Mouse (Mus musculus): Measurements from ENCODE around the gene Robo4. TPM values are rescaled to one million over a fixed set of nuclear protein-coding genes. Genes with fewer than 3 reads are reported as not detected.

Gene Robo4
- 4.8 and 5.9 TPM in 2 replicates for polyA plus RNA-seq (2014; fragmentation: Nextera tagmentation; extraction: Ambion mirVana)

DNA sequence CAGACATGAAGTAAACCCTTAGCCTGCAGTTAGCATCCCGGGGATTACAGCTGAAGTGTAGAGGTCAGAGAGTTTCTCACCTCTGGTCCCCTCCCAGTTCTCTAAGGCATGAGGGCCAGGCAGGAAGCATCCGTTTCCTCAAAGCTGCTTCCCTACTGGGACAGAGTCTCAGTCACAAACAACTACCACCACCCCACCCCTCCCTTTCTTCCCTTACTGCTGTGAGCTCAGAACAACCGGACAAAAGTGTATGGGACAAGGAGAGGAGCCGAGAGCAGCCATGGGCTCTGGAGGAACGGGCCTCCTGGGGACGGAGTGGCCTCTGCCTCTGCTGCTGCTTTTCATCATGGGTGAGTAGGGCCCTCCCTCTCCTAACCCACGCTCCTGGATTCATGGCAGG lies at the start of gene Robo4:
TSS of gene Robo4 (plus strand) at position 96 of the 400 bp plus-strand sequence.
- H3K4me2 ChIP-seq (replicated peaks), result no peak within 1 kb of the TSS; the same call in 1 of the 2 replicates
- H3K4me1 ChIP-seq (replicated peaks; ENCODE audit: control insufficient read depth, insufficient read depth, low read length), result no peaks in the 10 kb centered on the region
- H3K4me3 ChIP-seq (replicated peaks; ENCODE audit: low read length), result peak within 1 kb of the TSS; percentile 2; the same call in 1 of the 2 replicates
- no peak within 1 kb of the TSS for H3K9ac ChIP-seq
- H3K36me3 ChIP-seq (replicated peaks; ENCODE audit: control insufficient read depth, insufficient read depth), result no peaks in the 10 kb centered on the region
- 20% methylated on average over 7 of the region's 7 CpGs for WGBS
- DNase-seq (ENCODE audit: low spot score) (no peak), ATAC-seq (ENCODE audit: low FRiP score) (no peak)
- no peaks in the 10 kb centered on the region for H3K9me3 ChIP-seq (ENCODE audit: control insufficient read depth, low read length)
- H3K27me3 ChIP-seq (ENCODE audit: control insufficient read depth, insufficient read depth, low read length), result no peaks in the 10 kb centered on the region
- H3K27ac ChIP-seq, result peak within 1 kb of the TSS; percentile 39; the same call in 1 of the 2 replicates

DNA sequence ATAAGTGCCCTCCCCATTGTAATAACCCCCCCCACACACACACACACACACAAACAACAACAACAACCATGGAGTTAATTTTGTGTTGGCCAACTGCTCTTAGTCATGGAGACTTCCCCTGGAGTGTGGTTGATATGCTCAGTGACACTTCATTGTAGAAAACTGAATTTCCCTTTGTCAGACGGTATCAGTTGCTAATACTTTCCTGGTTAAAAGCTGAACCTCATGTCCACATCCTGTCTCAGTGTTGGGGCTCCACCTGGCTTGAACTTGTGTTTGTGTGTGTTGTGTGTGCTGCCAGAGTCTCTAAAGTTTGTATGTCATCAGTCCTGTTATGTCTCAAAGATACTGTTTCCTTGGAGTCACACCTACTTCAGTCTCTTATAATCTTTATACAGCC lies 47.2 kb upstream of the Robo4 start:
- no peak overlapping the region for H3K27ac ChIP-seq
- ATAC-seq (ENCODE audit: low FRiP score) (no peak), DNase-seq (ENCODE audit: low spot score) (no peak)
- H3K9ac ChIP-seq, result no peak overlapping the region
- H3K4me2 ChIP-seq (replicated peaks), result no peak overlapping the region
- 0 out of 2 replicates have a peak, but pooled peaks cover 1% of the 10 kb centered on the region for H3K4me1 ChIP-seq (replicated peaks; ENCODE audit: control insufficient read depth, insufficient read depth, low read length)
- no peaks in the 10 kb centered on the region for H3K9me3 ChIP-seq (ENCODE audit: control insufficient read depth, low read length)
- no peaks in the 10 kb centered on the region for H3K36me3 ChIP-seq (replicated peaks; ENCODE audit: control insufficient read depth, insufficient read depth)
- H3K27me3 ChIP-seq (ENCODE audit: control insufficient read depth, insufficient read depth, low read length), result no peaks in the 10 kb centered on the region
- WGBS, result 78% methylated on average over 1 of the region's 1 CpGs
- H3K4me3 ChIP-seq (replicated peaks; ENCODE audit: low read length), result no peak overlapping the region

DNA sequence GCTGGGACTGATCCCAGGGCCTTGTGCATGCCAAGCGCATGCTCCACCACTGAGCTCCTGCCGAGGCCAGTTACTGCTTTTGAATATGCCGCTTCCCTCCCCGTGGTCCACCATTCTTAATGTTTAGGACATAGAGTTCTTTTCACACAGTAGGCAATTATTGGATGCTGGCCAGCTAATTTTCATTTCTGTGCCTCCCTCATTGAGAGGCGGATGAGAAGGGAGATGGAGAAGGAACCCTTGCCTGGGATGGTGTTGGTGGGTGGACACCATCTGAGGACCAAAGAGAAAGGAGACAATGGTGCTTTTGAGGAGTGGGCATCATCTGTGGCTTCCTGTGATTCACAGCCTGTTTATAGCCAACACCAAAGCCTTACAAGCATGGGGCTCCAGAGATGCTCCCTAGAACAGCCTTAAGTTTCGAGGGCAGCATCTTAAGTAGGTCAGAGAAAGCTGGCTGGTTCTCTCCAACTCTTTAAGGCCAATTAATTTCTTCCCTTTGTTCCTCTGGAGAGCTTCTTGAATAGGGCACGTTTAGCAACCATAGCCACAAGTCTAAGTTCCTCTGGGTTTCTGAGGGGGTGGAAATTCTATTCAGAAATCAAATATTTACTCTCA lies 42.9 kb upstream of the Robo4 start:
- H3K36me3 ChIP-seq (replicated peaks; ENCODE audit: control insufficient read depth, insufficient read depth), result no peaks in the 10 kb centered on the region
- no peak overlapping the region for H3K4me2 ChIP-seq (replicated peaks)
- H3K27me3 ChIP-seq (ENCODE audit: control insufficient read depth, insufficient read depth, low read length), result no peaks in the 10 kb centered on the region
- H3K27ac ChIP-seq, result peak overlapping the region; percentile 77
- WGBS, result 37% methylated on average over 7 of the region's 7 CpGs
- DNase-seq (ENCODE audit: low spot score) (no peak), ATAC-seq (ENCODE audit: low FRiP score) (peak; percentile 70)
- no peaks in the 10 kb centered on the region for H3K9me3 ChIP-seq (ENCODE audit: control insufficient read depth, low read length)
- no peak overlapping the region for H3K4me3 ChIP-seq (replicated peaks; ENCODE audit: low read length)
- H3K4me1 ChIP-seq (replicated peaks; ENCODE audit: control insufficient read depth, insufficient read depth, low read length), result 0 out of 2 replicates have a peak, but pooled peaks cover 3% of the 10 kb centered on the region
- no peak overlapping the region for H3K9ac ChIP-seq

GRCm38 (mm10) chr9:37359331-37360220 lies 42.1 kb upstream of the Robo4 start:
- Histone ChIP-seq H3K36me3 (replicated peaks; ENCODE audit: control insufficient read depth, insufficient read depth) (no peaks in the 10 kb centered on the region), H3K4me2 (replicated peaks) (no peak overlapping the region), H3K4me1 (replicated peaks; ENCODE audit: control insufficient read depth, insufficient read depth, low read length) (0 out of 2 replicates have a peak, but pooled peaks cover 3% of the 10 kb centered on the region), H3K4me3 (replicated peaks; ENCODE audit: low read length) (no peak overlapping the region), H3K27ac (peak overlapping the region; percentile 77), H3K27me3 (ENCODE audit: control insufficient read depth, insufficient read depth, low read length) (no peaks in the 10 kb centered on the region), H3K9ac (no peak overlapping the region), H3K9me3 (ENCODE audit: control insufficient read depth, low read length) (no peaks in the 10 kb centered on the region)
- peak; percentile 77 for ATAC-seq (ENCODE audit: low FRiP score)
- 10% methylated on average over 6 of the region's 6 CpGs for WGBS
- peak; percentile 64 for DNase-seq (ENCODE audit: low spot score)

DNA sequence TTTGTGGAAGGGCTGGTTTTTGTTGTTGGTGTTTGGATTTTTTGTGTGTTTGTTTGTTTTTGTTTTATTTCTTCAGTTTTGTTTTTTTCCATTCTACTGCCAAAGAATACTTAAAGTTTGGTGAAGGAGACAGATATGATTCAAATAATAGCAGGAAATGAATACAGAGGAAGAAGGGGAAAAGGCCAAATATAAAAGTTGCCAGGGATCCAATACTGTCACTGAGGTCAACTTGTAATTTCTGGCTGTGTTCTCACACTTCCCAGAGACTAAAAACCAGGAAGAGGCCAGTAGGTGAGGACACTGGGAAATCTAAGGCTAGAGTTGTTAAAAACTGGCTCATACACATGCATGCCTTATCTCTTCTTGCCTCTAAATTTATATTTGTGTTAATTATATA lies 39.6 kb upstream of the Robo4 start:
- Histone ChIP-seq H3K36me3 (replicated peaks; ENCODE audit: control insufficient read depth, insufficient read depth) (no peaks in the 10 kb centered on the region), H3K27me3 (ENCODE audit: control insufficient read depth, insufficient read depth, low read length) (no peaks in the 10 kb centered on the region), H3K4me2 (replicated peaks) (no peak overlapping the region), H3K27ac (no peak overlapping the region), H3K9me3 (ENCODE audit: control insufficient read depth, low read length) (no peaks in the 10 kb centered on the region), H3K4me3 (replicated peaks; ENCODE audit: low read length) (no peak overlapping the region), H3K4me1 (replicated peaks; ENCODE audit: control insufficient read depth, insufficient read depth, low read length) (0 out of 2 replicates have a peak, but pooled peaks cover 3% of the 10 kb centered on the region), H3K9ac (no peak overlapping the region)
- no peak for DNase-seq (ENCODE audit: low spot score)
- no peak for ATAC-seq (ENCODE audit: low FRiP score)

DNA sequence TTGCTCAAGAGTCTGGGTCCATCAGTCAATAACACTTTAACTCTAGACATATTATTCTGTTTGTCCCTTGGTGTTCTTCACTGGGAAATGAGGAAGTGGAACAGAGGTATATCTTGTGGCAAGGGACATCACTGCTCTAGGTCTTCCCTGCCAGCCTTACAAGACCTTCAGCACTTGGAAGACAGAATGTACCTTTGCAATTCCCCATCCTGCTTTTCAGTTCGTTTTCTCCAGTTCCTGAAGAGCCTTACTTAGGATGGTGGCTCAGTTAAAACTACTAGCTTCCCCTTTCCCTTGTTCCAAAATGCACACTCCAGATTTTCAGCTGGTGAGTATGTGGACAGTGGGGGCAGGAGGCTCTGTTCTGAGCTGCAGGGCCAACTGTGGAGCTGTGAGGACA lies 38.8 kb upstream of the Robo4 start:
- Histone ChIP-seq H3K4me1 (replicated peaks; ENCODE audit: control insufficient read depth, insufficient read depth, low read length) (0 out of 2 replicates have a peak, but pooled peaks cover 3% of the 10 kb centered on the region), H3K4me2 (replicated peaks) (no peak overlapping the region), H3K9me3 (ENCODE audit: control insufficient read depth, low read length) (no peaks in the 10 kb centered on the region), H3K36me3 (replicated peaks; ENCODE audit: control insufficient read depth, insufficient read depth) (no peaks in the 10 kb centered on the region), H3K4me3 (replicated peaks; ENCODE audit: low read length) (no peak overlapping the region), H3K27ac (no peak overlapping the region), H3K9ac (no peak overlapping the region), H3K27me3 (ENCODE audit: control insufficient read depth, insufficient read depth, low read length) (no peaks in the 10 kb centered on the region)
- no peak for ATAC-seq (ENCODE audit: low FRiP score)
- DNase-seq (ENCODE audit: low spot score), result no peak
- WGBS, result 80% methylated on average over 1 of the region's 1 CpGs

DNA sequence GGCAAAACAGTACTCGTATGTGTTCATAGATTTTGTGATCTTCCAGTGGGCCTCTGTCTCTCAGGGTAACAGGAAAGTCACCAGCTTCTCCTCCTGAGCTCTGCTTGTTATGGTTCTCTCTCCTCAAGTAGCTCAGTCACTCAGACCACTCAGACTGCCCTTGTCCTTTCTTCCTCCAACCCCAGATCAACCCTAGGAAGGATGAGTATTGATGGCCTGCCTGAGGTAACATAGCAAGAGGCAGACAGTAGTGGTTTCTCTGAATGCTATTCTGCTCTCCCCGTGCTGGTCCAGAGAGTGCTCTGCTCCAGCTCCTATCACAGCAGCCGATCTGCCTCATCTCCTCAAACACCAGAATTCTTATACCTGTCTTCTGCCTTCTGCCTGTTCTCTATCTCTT lies 38.1 kb upstream of the Robo4 start:
- H3K4me1 ChIP-seq (replicated peaks; ENCODE audit: control insufficient read depth, insufficient read depth, low read length), result 0 out of 2 replicates have a peak, but pooled peaks cover 3% of the 10 kb centered on the region
- DNase-seq (ENCODE audit: low spot score), result no peak
- no peaks in the 10 kb centered on the region for H3K27me3 ChIP-seq (ENCODE audit: control insufficient read depth, insufficient read depth, low read length)
- no peaks in the 10 kb centered on the region for H3K9me3 ChIP-seq (ENCODE audit: control insufficient read depth, low read length)
- H3K9ac ChIP-seq, result no peak overlapping the region
- H3K4me2 ChIP-seq (replicated peaks), result no peak overlapping the region
- no peak for ATAC-seq (ENCODE audit: low FRiP score)
- no peak overlapping the region for H3K4me3 ChIP-seq (replicated peaks; ENCODE audit: low read length)
- H3K27ac ChIP-seq, result no peak overlapping the region
- WGBS, result 69% methylated on average over 3 of the region's 3 CpGs
- no peaks in the 10 kb centered on the region for H3K36me3 ChIP-seq (replicated peaks; ENCODE audit: control insufficient read depth, insufficient read depth)

DNA sequence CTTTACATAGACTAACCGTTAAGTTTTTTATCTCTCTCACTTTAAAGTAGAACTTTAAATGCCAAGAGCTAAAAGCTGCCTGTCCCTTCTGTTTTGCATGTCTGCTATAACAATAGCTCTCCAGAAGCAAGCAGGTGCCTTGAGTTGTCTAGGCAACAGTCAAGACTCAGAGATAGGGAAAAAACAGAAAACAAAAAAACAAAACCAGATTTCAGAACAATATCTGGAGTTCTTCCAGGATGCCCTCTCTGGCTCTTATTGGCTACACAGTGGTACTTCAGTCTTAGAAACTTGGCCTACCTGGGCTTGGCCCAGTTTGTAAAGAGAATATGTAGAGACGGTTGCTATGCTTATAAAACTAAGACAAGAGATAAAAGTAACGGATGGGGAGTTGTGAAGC lies 37.3 kb upstream of the Robo4 start:
- Histone ChIP-seq H3K9me3 (ENCODE audit: control insufficient read depth, low read length) (no peaks in the 10 kb centered on the region), H3K4me1 (replicated peaks; ENCODE audit: control insufficient read depth, insufficient read depth, low read length) (0 out of 2 replicates have a peak, but pooled peaks cover 2% of the 10 kb centered on the region), H3K36me3 (replicated peaks; ENCODE audit: control insufficient read depth, insufficient read depth) (no peaks in the 10 kb centered on the region), H3K4me2 (replicated peaks) (no peak overlapping the region), H3K4me3 (replicated peaks; ENCODE audit: low read length) (no peak overlapping the region), H3K27me3 (ENCODE audit: control insufficient read depth, insufficient read depth, low read length) (no peaks in the 10 kb centered on the region), H3K9ac (no peak overlapping the region), H3K27ac (no peak overlapping the region)
- WGBS, result 64% methylated on average over 3 of the region's 3 CpGs
- no peak for DNase-seq (ENCODE audit: low spot score)
- ATAC-seq (ENCODE audit: low FRiP score), result no peak

DNA sequence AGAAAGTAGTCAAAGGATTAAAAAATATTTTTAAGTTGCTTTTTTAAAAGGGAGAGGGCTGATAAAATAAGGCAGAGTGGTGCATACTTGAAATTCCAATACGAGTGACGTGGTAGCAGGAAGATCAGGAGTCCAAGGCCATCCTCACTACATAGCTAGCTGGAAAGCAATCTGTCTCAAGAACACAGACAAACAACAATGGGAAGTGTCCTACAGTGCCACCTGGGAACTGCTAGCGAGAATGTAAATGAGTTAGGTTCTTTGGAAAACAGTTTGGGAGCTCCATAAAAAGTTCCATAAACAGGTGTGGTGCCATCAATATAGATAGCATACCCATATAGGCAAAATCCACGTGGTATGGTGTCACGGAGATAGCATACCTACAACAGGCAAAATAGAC lies 36.0 kb upstream of the Robo4 start:
- no peak overlapping the region for H3K9ac ChIP-seq
- no peak overlapping the region for H3K4me2 ChIP-seq (replicated peaks)
- no peaks in the 10 kb centered on the region for H3K9me3 ChIP-seq (ENCODE audit: control insufficient read depth, low read length)
- DNase-seq (ENCODE audit: low spot score) (no peak), ATAC-seq (ENCODE audit: low FRiP score) (no peak)
- H3K27ac ChIP-seq, result no peak overlapping the region
- H3K36me3 ChIP-seq (replicated peaks; ENCODE audit: control insufficient read depth, insufficient read depth), result no peaks in the 10 kb centered on the region
- H3K4me3 ChIP-seq (replicated peaks; ENCODE audit: low read length), result no peak overlapping the region
- no peaks in the 10 kb centered on the region for H3K27me3 ChIP-seq (ENCODE audit: control insufficient read depth, insufficient read depth, low read length)
- H3K4me1 ChIP-seq (replicated peaks; ENCODE audit: control insufficient read depth, insufficient read depth, low read length), result no peaks in the 10 kb centered on the region
- 68% methylated on average over 5 of the region's 5 CpGs for WGBS
